Mouse (Mus musculus) liver, embryonic 13.5 days (tissue): ENCODE measurements around the gene Cdk6. TPM values are rescaled to one million over a fixed set of nuclear protein-coding genes. Genes with fewer than 3 reads are reported as not detected.
A peak's percentile ranks its signal among the peaks of the same experiment; 100 is the strongest.

ENCODE experiments used
- ATAC-seq: fragments of 200-750 bp; cut with Nextera tagmentation; 2 replicates; pipeline ENCODE4 v1.8.0; 2017; ENCODE audit warnings: low read depth, mild to moderate bottlenecking, moderate number of reproducible peaks, moderate library complexity
- DNase-seq: peaks from one replicate; pipeline ENCODE4 v3.0.0; 2022
- H3K27ac ChIP-seq: fragments of 300-500 bp; sonication (generic); 2 replicates; pipeline ENCODE4 v1.5.1; 2015; ENCODE audit warnings: moderate library complexity, mild to moderate bottlenecking, inconsistent platforms
- H3K27me3 ChIP-seq: fragments of 300-500 bp; sonication (generic); 2 replicates; pipeline ENCODE4 v1.6.1; 2015; ENCODE audit warnings: mild to moderate bottlenecking, inconsistent platforms
- H3K36me3 ChIP-seq: fragments of 300-500 bp; sonication (generic); 2 replicates; pipeline ENCODE4 v1.6.1; 2015; ENCODE audit warnings: mild to moderate bottlenecking, inconsistent platforms
- H3K4me1 ChIP-seq: fragments of 300-500 bp; sonication (generic); replicated peaks from 2 replicates; pipeline ENCODE4 v1.6.1; 2015; ENCODE audit warnings: inconsistent platforms
- H3K4me2 ChIP-seq: fragments of 300-500 bp; sonication (generic); 2 replicates; pipeline ENCODE4 v1.6.1; 2015; ENCODE audit warnings: inconsistent platforms, mild to moderate bottlenecking, moderate library complexity
- H3K4me3 ChIP-seq: fragments of 300-500 bp; sonication (generic); replicated peaks from 2 replicates; pipeline ENCODE4 v1.5.1; 2015; ENCODE audit warnings: mild to moderate bottlenecking, inconsistent platforms
- H3K9ac ChIP-seq: fragments of 300-500 bp; sonication (generic); 2 replicates; pipeline ENCODE4 v1.6.1; 2015; ENCODE audit warnings: mild to moderate bottlenecking, inconsistent platforms
- H3K9me3 ChIP-seq: fragments of 300-500 bp; sonication (generic); replicated peaks from 2 replicates; pipeline ENCODE4 v1.6.1; 2016; ENCODE audit warnings: inconsistent platforms
- WGBS: fragments of 180-500 bp; shearing (Covaris S2); methylation state at CpG from one replicate; pipeline ENCODE4 v1.1.7; 2015; ENCODE audit not compliant: insufficient replicate concordance; 5-methylcytosine and 5-hydroxymethylcytosine counted together
- polyA plus RNA-seq: library from polyadenylated mRNA; unstranded; fragments of >200 nt; fragmentation: Nextera tagmentation; extraction: Ambion mirVana; gene quantifications from 2 replicates; pipeline ENCODE4 v1.2.1, GENCODE M21; 2015

The Cdk6 gene
- polyA plus RNA-seq, 1 experiment from 2014 or later = 26.0 TPM

- H3K27me3 ChIP-seq = no peaks in the 10 kb centered on the region
- 0 out of 2 replicates have a peak, but pooled peaks cover 2% of the 10 kb centered on the region for H3K4me1 ChIP-seq
- no peak overlapping the region for H3K27ac ChIP-seq
- no peak overlapping the region for H3K4me2 ChIP-seq
- no peak overlapping the region for H3K4me3 ChIP-seq
- WGBS = 78% methylated on average over 22 of the region's 22 CpGs
- H3K36me3 ChIP-seq = peaks cover 18% of the 10 kb centered on the region
- ATAC-seq (no peak), DNase-seq (no peak)
- H3K9ac ChIP-seq = no peak overlapping the region
- H3K9me3 ChIP-seq = no peaks in the 10 kb centered on the region
These were observed 131.2 kb downstream of the Cdk6 start for GRCm38 (mm10) chr5:3472311-3473156.

GRCm38 (mm10) chr5:3477711-3478110, 136.4 kb downstream of the Cdk6 start:
- no peaks in the 10 kb centered on the region for H3K9me3 ChIP-seq
- H3K9ac ChIP-seq = no peak overlapping the region
- no peaks in the 10 kb centered on the region for H3K27me3 ChIP-seq
- H3K4me1 ChIP-seq = peaks cover 8% of the 10 kb centered on the region; the same call in 1 of the 2 replicates
- no peak for ATAC-seq
- WGBS = 57% methylated on average over 3 of the region's 3 CpGs
- no peak overlapping the region for H3K4me3 ChIP-seq
- DNase-seq = no peak
- peaks cover 19% of the 10 kb centered on the region for H3K36me3 ChIP-seq
- no peak overlapping the region for H3K4me2 ChIP-seq
- H3K27ac ChIP-seq = no peak overlapping the region

- ATAC-seq (no peak), DNase-seq (no peak)
- Histone ChIP-seq H3K36me3 (peaks cover 19% of the 10 kb centered on the region), H3K4me3 (no peak overlapping the region), H3K4me2 (no peak overlapping the region), H3K9ac (no peak overlapping the region), H3K4me1 (peaks cover 8% of the 10 kb centered on the region; the same call in 1 of the 2 replicates), H3K9me3 (no peaks in the 10 kb centered on the region), H3K27ac (no peak overlapping the region), H3K27me3 (no peaks in the 10 kb centered on the region)
- WGBS = 83% methylated on average over 8 of the region's 8 CpGs
These were observed 136.9 kb downstream of the Cdk6 start for GRCm38 (mm10) chr5:3478216-3478615.

- Histone ChIP-seq H3K9me3 (no peaks in the 10 kb centered on the region), H3K36me3 (peaks cover 14% of the 10 kb centered on the region), H3K4me3 (no peak overlapping the region), H3K27ac (no peak overlapping the region), H3K4me1 (peaks cover 8% of the 10 kb centered on the region; the same call in 1 of the 2 replicates), H3K9ac (no peak overlapping the region), H3K27me3 (no peaks in the 10 kb centered on the region), H3K4me2 (no peak overlapping the region)
- ATAC-seq = no peak
- WGBS = 77% methylated on average over 7 of the region's 7 CpGs
- no peak for DNase-seq
These were observed 137.9 kb downstream of the Cdk6 start for GRCm38 (mm10) chr5:3479016-3479795.

GRCm38 (mm10) chr5:3480637-3481395, 139.5 kb downstream of the Cdk6 start:
- no peak overlapping the region for H3K9ac ChIP-seq
- no peaks in the 10 kb centered on the region for H3K9me3 ChIP-seq
- 81% methylated on average over 9 of the region's 9 CpGs for WGBS
- H3K36me3 ChIP-seq = peaks cover 9% of the 10 kb centered on the region; the same call in 1 of the 2 replicates
- H3K27me3 ChIP-seq = no peaks in the 10 kb centered on the region
- H3K27ac ChIP-seq = no peak overlapping the region
- no peak overlapping the region for H3K4me3 ChIP-seq
- H3K4me2 ChIP-seq = no peak overlapping the region
- peaks cover 8% of the 10 kb centered on the region; the same call in 1 of the 2 replicates for H3K4me1 ChIP-seq
- ATAC-seq (no peak), DNase-seq (no peak)

- H3K4me2 ChIP-seq = no peak overlapping the region
- DNase-seq (no peak), ATAC-seq (no peak)
- H3K27me3 ChIP-seq = no peaks in the 10 kb centered on the region
- WGBS = 28% methylated on average over 7 of the region's 7 CpGs
- no peak overlapping the region for H3K4me3 ChIP-seq
- no peaks in the 10 kb centered on the region for H3K9me3 ChIP-seq
- H3K36me3 ChIP-seq = peaks cover 9% of the 10 kb centered on the region; the same call in 1 of the 2 replicates
- H3K4me1 ChIP-seq = peaks cover 14% of the 10 kb centered on the region
- H3K9ac ChIP-seq = no peak overlapping the region
- H3K27ac ChIP-seq = no peak overlapping the region
These were observed 141.2 kb downstream of the Cdk6 start for GRCm38 (mm10) chr5:3482474-3482873.

GRCm38 (mm10) chr5:3483054-3483722, 141.9 kb downstream of the Cdk6 start:
- H3K4me1 ChIP-seq = peaks cover 20% of the 10 kb centered on the region
- no peak overlapping the region for H3K9ac ChIP-seq
- 33% methylated on average over 5 of the region's 5 CpGs for WGBS
- no peaks in the 10 kb centered on the region for H3K9me3 ChIP-seq
- H3K27ac ChIP-seq = no peak overlapping the region
- no peak overlapping the region for H3K4me2 ChIP-seq
- DNase-seq = no peak
- H3K36me3 ChIP-seq = peaks cover 9% of the 10 kb centered on the region; the same call in 1 of the 2 replicates
- H3K4me3 ChIP-seq = no peak overlapping the region
- no peaks in the 10 kb centered on the region for H3K27me3 ChIP-seq
- no peak for ATAC-seq

GRCm38 (mm10) chr5:3486579-3487282, 145.4 kb downstream of the Cdk6 start:
- no peaks in the 10 kb centered on the region; the same call in 1 of the 2 replicates for H3K36me3 ChIP-seq
- H3K27me3 ChIP-seq = no peaks in the 10 kb centered on the region
- no peak overlapping the region for H3K4me2 ChIP-seq
- H3K4me3 ChIP-seq = no peak overlapping the region
- H3K4me1 ChIP-seq = peaks cover 36% of the 10 kb centered on the region
- WGBS = 56% methylated on average over 7 of the region's 7 CpGs
- no peaks in the 10 kb centered on the region for H3K9me3 ChIP-seq
- H3K27ac ChIP-seq = no peak overlapping the region
- no peak overlapping the region for H3K9ac ChIP-seq
- DNase-seq (no peak), ATAC-seq (no peak)

GRCm38 (mm10) chr5:3488146-3488774, 147.0 kb downstream of the Cdk6 start:
- peaks cover 33% of the 10 kb centered on the region for H3K4me1 ChIP-seq
- H3K27ac ChIP-seq = no peak overlapping the region
- DNase-seq (no peak), ATAC-seq (peak; percentile 21; the same call in 1 of the 2 replicates)
- peaks cover 2% of the 10 kb centered on the region; the same call in 1 of the 2 replicates for H3K36me3 ChIP-seq
- H3K4me3 ChIP-seq = no peak overlapping the region
- no peaks in the 10 kb centered on the region for H3K27me3 ChIP-seq
- WGBS = 58% methylated on average over 16 of the region's 16 CpGs
- no peaks in the 10 kb centered on the region for H3K9me3 ChIP-seq
- no peak overlapping the region for H3K9ac ChIP-seq
- no peak overlapping the region for H3K4me2 ChIP-seq

- Histone ChIP-seq H3K9ac (no peak overlapping the region), H3K9me3 (no peaks in the 10 kb centered on the region), H3K27me3 (no peaks in the 10 kb centered on the region), H3K4me2 (no peak overlapping the region), H3K27ac (peak overlapping the region; percentile 29; the same call in 1 of the 2 replicates), H3K4me1 (peaks cover 33% of the 10 kb centered on the region), H3K36me3 (peaks cover 10% of the 10 kb centered on the region; the same call in 1 of the 2 replicates), H3K4me3 (no peak overlapping the region)
- no peak for DNase-seq
- no peak for ATAC-seq
- WGBS = 76% methylated on average over 3 of the region's 3 CpGs
These were observed 149.1 kb downstream of the Cdk6 start for GRCm38 (mm10) chr5:3490358-3490757.
